Mouse (Mus musculus): ENCODE results near the gene Poll. TPM values are rescaled to one million over a fixed set of nuclear protein-coding genes. Genes with fewer than 3 reads are reported as not detected.

The Poll gene
- polyA plus RNA-seq, 1 experiment, result 9.0 TPM

DNA sequence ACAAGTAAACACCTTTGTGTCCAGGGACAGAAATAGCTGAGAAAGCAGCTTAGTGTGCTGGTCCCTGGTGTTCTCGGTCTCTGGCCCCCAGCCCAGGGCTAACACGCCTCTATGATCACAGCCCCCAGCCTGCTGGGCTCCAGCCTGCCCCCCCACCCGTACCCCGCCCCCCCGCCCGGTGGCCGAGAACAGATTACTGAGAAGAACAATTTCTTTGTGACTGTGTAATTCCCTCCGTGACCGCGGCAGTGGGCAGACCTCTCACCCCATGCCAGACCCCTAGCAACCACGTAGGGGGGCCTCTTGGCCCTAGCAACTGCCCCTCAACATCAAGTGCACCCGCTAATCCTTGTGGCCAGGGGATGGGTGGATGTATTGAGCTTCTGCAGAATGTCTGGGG, 19.9 kb upstream of the Poll start:
- 96% methylated on average over 12 of the region's 12 CpGs for WGBS
- peaks cover 16% of the 10 kb centered on the region for H3K4me1 ChIP-seq (ENCODE audit: control insufficient read depth, insufficient read depth, insufficient read length)
- no peaks in the 10 kb centered on the region for H3K27me3 ChIP-seq (ENCODE audit: control insufficient read depth, insufficient read depth, low read length)
- H3K4me3 ChIP-seq (ENCODE audit: extremely low read depth, insufficient read depth, insufficient read length), result no peak overlapping the region
- TF ChIP-seq POLR2A (IDR thresholded peaks at IDR 0.05; ENCODE audit: low read depth, low read length) (no peak), CTCF (IDR thresholded peaks at IDR 0.05; ENCODE audit: extremely low read depth, insufficient read depth, insufficient read length, insufficient replicate concordance) (no peak)
- H3K27ac ChIP-seq (ENCODE audit: insufficient read depth, low read length), result no peak overlapping the region
- peaks cover 2% of the 10 kb centered on the region; the same call in 1 of the 2 replicates for H3K36me3 ChIP-seq (ENCODE audit: control insufficient read depth, insufficient read depth, low read length)
- DNase-seq (ENCODE audit: low read depth in 1 of 2, low spot score in 2 of 2), result no peak

DNA sequence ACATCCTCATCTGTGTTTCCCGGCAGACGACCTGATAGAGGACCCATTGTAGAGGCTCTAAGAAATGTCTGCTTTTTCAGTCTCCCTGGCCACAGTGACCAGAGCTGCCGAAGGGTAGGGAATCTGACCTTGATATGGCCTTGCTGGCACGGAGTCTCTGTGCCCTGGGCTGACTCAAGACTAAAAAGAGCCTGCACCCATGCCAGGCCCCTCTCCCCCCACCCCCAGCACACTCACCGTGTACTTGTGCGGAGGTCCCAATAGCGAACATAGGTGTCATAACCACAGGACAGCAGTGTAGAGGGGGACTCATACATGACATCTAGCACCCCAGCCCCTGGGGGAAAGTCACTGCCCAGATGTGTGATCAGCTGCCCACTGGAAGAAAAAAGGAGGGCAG, 19.1 kb upstream of the Poll start:
- no peak for TF ChIP-seq CTCF (IDR thresholded peaks at IDR 0.05; ENCODE audit: extremely low read depth, insufficient read depth, insufficient read length, insufficient replicate concordance)
- no peak for TF ChIP-seq POLR2A (IDR thresholded peaks at IDR 0.05; ENCODE audit: low read depth, low read length)
- Histone ChIP-seq H3K27me3 (ENCODE audit: control insufficient read depth, insufficient read depth, low read length) (no peaks in the 10 kb centered on the region), H3K36me3 (ENCODE audit: control insufficient read depth, insufficient read depth, low read length) (peaks cover 2% of the 10 kb centered on the region; the same call in 1 of the 2 replicates), H3K4me1 (ENCODE audit: control insufficient read depth, insufficient read depth, insufficient read length) (peaks cover 18% of the 10 kb centered on the region), H3K27ac (ENCODE audit: insufficient read depth, low read length) (no peak overlapping the region), H3K4me3 (ENCODE audit: extremely low read depth, insufficient read depth, insufficient read length) (no peak overlapping the region)
- DNase-seq (ENCODE audit: low read depth in 1 of 2, low spot score in 2 of 2), result no peak
- WGBS, result 88% methylated on average over 7 of the region's 7 CpGs

DNA sequence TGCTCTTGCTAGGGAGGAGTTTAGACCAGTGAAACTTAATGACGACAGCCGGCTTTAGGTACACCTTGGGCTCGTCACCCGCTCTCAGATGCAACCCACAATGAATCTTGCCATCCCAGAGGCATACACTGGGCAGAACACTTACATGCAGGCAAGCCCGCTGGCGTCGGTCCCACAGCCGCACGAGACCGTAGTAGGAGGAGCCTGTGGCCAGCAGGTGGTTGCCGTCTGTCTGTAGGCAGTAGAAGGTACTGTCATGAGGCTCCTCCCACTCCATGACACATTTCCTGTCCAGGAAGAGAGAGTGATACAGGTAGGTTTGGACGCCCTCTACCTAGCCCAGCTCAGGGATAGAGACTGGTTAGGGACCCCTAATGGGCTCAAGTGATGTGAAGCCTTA, 18.6 kb upstream of the Poll start:
- Histone ChIP-seq H3K4me1 (ENCODE audit: control insufficient read depth, insufficient read depth, insufficient read length) (peaks cover 20% of the 10 kb centered on the region), H3K27ac (ENCODE audit: insufficient read depth, low read length) (no peak overlapping the region)

DNA sequence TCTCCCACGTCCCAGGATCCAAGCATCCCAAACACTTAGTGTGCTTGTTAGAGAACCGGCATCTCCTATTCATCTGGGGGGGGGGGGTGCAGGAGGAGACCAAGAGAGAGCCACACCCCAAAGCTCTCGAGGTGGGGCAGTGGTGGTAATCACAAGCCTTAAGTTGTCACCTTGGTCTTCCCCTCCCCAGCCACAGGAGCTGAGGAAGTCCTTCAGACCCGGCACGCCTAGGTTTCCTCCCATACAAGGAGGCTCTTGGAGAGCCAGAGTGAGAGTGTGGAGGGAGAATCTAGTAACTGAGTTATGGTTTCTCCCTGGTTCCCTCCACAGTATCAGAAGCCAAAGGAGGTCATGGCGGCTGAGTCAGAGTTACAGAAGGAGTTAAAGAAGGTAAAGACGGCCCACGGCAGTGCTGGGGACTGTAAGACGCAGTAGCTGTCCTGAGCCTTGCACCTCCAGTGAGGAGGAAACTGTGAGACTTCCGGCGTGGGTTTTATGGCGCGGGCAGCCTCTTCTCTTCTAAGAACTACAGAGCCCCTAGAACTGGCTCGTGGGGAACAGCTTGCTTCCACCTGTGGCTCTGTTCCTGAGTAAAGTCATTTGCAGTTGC, 16.9 kb upstream of the Poll start:
- WGBS, result 26% methylated on average over 14 of the region's 14 CpGs
- Histone ChIP-seq H3K4me3 (ENCODE audit: extremely low read depth, insufficient read depth, insufficient read length) (no peak overlapping the region; the same call in 1 of the 2 replicates), H3K27ac (ENCODE audit: insufficient read depth, low read length) (peak overlapping the region; percentile 56), H3K4me1 (ENCODE audit: control insufficient read depth, insufficient read depth, insufficient read length) (peaks cover 20% of the 10 kb centered on the region), H3K27me3 (ENCODE audit: control insufficient read depth, insufficient read depth, low read length) (no peaks in the 10 kb centered on the region), H3K36me3 (ENCODE audit: control insufficient read depth, insufficient read depth, low read length) (peaks cover 4% of the 10 kb centered on the region; the same call in 1 of the 2 replicates)
- no peak for DNase-seq (ENCODE audit: low read depth in 1 of 2, low spot score in 2 of 2)
- no peak for TF ChIP-seq CTCF (IDR thresholded peaks at IDR 0.05; ENCODE audit: extremely low read depth, insufficient read depth, insufficient read length, insufficient replicate concordance)
- no peak for TF ChIP-seq POLR2A (IDR thresholded peaks at IDR 0.05; ENCODE audit: low read depth, low read length)

More for the DNA sequence above, 18.6 kb upstream of the Poll start:
- H3K36me3 ChIP-seq (ENCODE audit: control insufficient read depth, insufficient read depth, low read length), result peaks cover 2% of the 10 kb centered on the region; the same call in 1 of the 2 replicates
- WGBS, result 78% methylated on average over 12 of the region's 12 CpGs
- no peak for DNase-seq (ENCODE audit: low read depth in 1 of 2, low spot score in 2 of 2)
- TF ChIP-seq POLR2A (IDR thresholded peaks at IDR 0.05; ENCODE audit: low read depth, low read length) (no peak), CTCF (IDR thresholded peaks at IDR 0.05; ENCODE audit: extremely low read depth, insufficient read depth, insufficient read length, insufficient replicate concordance) (no peak)
- H3K27me3 ChIP-seq (ENCODE audit: control insufficient read depth, insufficient read depth, low read length), result no peaks in the 10 kb centered on the region
- H3K4me3 ChIP-seq (ENCODE audit: extremely low read depth, insufficient read depth, insufficient read length), result no peak overlapping the region

DNA sequence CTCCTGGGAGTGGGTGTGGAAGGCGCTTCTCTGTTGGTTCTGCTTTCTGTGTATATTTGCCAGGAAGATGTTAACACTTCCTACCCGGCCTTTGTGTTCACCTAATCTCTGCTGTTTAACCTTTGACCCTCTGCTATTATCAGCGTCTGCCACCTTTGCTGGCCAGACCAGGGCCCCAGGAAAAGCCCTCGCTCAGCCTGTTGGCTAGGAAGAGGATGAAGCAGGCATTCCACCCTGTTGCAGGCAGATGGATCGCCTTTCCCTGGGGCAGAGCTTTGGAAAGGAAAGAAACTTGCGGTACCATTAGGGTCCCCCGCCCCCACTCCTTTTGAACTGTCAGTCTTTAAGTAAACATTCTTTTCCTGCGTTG, 15.3 kb upstream of the Poll start:
- peak overlapping the region; percentile 90 for H3K27ac ChIP-seq (ENCODE audit: insufficient read depth, low read length)
- 48% methylated on average over 8 of the region's 8 CpGs for WGBS
- peaks cover 4% of the 10 kb centered on the region; the same call in 1 of the 2 replicates for H3K36me3 ChIP-seq (ENCODE audit: control insufficient read depth, insufficient read depth, low read length)
- no peak for TF ChIP-seq POLR2A (IDR thresholded peaks at IDR 0.05; ENCODE audit: low read depth, low read length)
- TF ChIP-seq CTCF (IDR thresholded peaks at IDR 0.05; ENCODE audit: extremely low read depth, insufficient read depth, insufficient read length, insufficient replicate concordance), result no peak
- no peak for DNase-seq (ENCODE audit: low read depth in 1 of 2, low spot score in 2 of 2)
- H3K4me1 ChIP-seq (ENCODE audit: control insufficient read depth, insufficient read depth, insufficient read length), result peaks cover 20% of the 10 kb centered on the region
- H3K4me3 ChIP-seq (ENCODE audit: extremely low read depth, insufficient read depth, insufficient read length), result peak overlapping the region; percentile 54; the same call in 1 of the 2 replicates
- H3K27me3 ChIP-seq (ENCODE audit: control insufficient read depth, insufficient read depth, low read length), result no peaks in the 10 kb centered on the region

DNA sequence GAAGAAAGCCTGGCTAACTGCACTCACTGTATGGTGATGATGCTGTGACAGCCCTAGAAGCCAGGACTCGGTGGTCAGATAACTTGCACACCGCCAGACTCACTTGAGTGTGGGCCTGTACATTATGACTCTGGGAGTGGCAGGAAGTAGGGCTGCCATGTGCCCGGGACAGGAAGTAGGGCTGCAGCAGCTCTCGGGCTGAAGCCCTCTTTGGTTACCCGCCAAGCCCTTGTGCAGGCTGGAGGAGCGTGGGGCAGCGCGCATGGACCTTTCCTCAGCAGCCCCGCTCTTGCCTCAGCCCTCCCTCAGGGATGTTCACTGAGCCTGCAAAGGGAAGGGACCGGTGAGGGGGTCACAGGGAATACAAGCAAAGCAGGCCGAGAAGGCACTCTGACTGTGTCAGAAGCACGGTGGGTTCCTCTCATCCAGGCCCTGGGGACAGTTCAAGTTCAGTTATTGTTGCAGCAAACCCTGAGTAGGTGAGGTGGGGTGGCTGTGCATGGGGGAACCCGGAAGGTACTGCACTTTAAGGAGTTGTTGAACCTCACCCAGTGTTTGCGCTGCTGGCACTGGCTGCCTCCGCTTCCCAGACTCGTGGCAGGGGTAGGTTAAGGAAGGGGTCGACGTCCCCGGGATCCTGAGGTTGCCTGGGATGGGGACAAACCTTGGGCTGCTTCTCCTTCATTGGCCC, 14.8 kb upstream of the Poll start:
- Histone ChIP-seq H3K4me3 (ENCODE audit: extremely low read depth, insufficient read depth, insufficient read length) (peak overlapping the region; percentile 54), H3K36me3 (ENCODE audit: control insufficient read depth, insufficient read depth, low read length) (peaks cover 4% of the 10 kb centered on the region; the same call in 1 of the 2 replicates), H3K27ac (ENCODE audit: insufficient read depth, low read length) (peak overlapping the region; percentile 90), H3K4me1 (ENCODE audit: control insufficient read depth, insufficient read depth, insufficient read length) (peaks cover 20% of the 10 kb centered on the region), H3K27me3 (ENCODE audit: control insufficient read depth, insufficient read depth, low read length) (no peaks in the 10 kb centered on the region)
- peak; percentile 59; the same call in 1 of the 2 replicates for TF ChIP-seq POLR2A (IDR thresholded peaks at IDR 0.05; ENCODE audit: low read depth, low read length)
- TF ChIP-seq CTCF (IDR thresholded peaks at IDR 0.05; ENCODE audit: extremely low read depth, insufficient read depth, insufficient read length, insufficient replicate concordance), result no peak
- DNase-seq (ENCODE audit: low read depth in 1 of 2, low spot score in 2 of 2), result peak in 1 of 2 experiments; percentile 52
- WGBS, result 14% methylated on average over 19 of the region's 19 CpGs

All from spleen, adult 2 months (tissue).